ENCODE assay signal across 9 mouse cellular contexts in the genomic region with DNA sequence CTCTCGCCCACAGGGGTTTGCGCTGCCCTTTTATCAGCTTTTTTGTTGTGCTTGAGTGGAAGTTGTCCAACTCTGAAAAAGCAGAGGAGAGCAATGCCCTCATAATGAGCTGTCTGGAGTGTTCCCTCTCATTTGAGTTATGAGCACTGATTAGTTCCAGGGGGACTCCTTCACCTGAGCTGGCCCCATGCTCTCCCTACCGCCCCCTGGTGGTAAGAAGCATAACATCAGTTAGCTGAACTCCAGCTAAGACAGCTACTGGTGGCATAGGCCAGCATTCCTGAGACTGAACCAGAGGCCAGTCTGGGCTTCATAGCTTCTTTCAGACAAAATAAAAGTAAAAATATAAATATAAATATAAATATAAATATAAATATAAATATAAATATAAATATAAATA.
DNase-seq lines count a peak whose midpoint lies in the region; ATAC-seq and TF ChIP-seq lines count a peak whose summit lies in the region.
"Had no signal": no experiment of that assay in that cellular context is flagged by ENCODE, and none has a peak within 500 bp of the region (broad histone marks: within the 10 kb centered on the region; RNA-seq: fewer than 3 reads in every experiment).

No protein-coding gene starts in this region.

- no peak for TF ChIP-seq EP300 in stomach, postnatal 0 days (optimal IDR thresholded peaks at IDR 0.05)

- H3K36me3 ChIP-seq in hindbrain, embryonic 11.5 days (ENCODE audit: control insufficient read depth, insufficient read depth, low read length) = no peaks in the 10 kb centered on the region
- H3K36me3 ChIP-seq in hindbrain, embryonic 14.5 days (replicated peaks; ENCODE audit: control insufficient read depth, insufficient read depth) = no peaks in the 10 kb centered on the region
- H3K36me3 ChIP-seq in stomach, postnatal 0 days (ENCODE audit: control insufficient read depth, insufficient read depth, low read length) = no peaks in the 10 kb centered on the region
- H3K36me3 ChIP-seq: embryonic facial prominence, embryonic 12.5 days had no signal

- H3K4me2 ChIP-seq in hindbrain, embryonic 11.5 days (replicated peaks; ENCODE audit: low read depth, low read length) = no peak overlapping the region
- H3K4me2 ChIP-seq in hindbrain, embryonic 14.5 days (replicated peaks) = no peak overlapping the region
- H3K4me2 ChIP-seq in stomach, postnatal 0 days (replicated peaks; ENCODE audit: low read depth) = no peak overlapping the region
- H3K4me2 ChIP-seq: embryonic facial prominence, embryonic 12.5 days had no signal

- H3K9ac ChIP-seq in hindbrain, embryonic 11.5 days (ENCODE audit: low read depth, low read length) = no peak overlapping the region
- no peak overlapping the region for H3K9ac ChIP-seq in hindbrain, embryonic 14.5 days
- H3K9ac ChIP-seq in stomach, postnatal 0 days (ENCODE audit: low read length) = no peak overlapping the region
- H3K9ac ChIP-seq: embryonic facial prominence, embryonic 12.5 days had no signal

- intact Hi-C loops in left cerebral cortex, postnatal 4 days (cut with DNase I) = no loop called here

- no peaks in the 10 kb centered on the region for H3K9me3 ChIP-seq in hindbrain, embryonic 11.5 days (ENCODE audit: control insufficient read depth, low read length)
- no peaks in the 10 kb centered on the region for H3K9me3 ChIP-seq in hindbrain, embryonic 14.5 days (ENCODE audit: control insufficient read depth, low read length)
- H3K9me3 ChIP-seq in stomach, postnatal 0 days (ENCODE audit: control insufficient read depth, low read length) = no peaks in the 10 kb centered on the region
- H3K9me3 ChIP-seq: embryonic facial prominence, embryonic 12.5 days had no signal

- peak; percentile 74 for TF ChIP-seq CTCF in stomach, postnatal 0 days (IDR thresholded peaks at IDR 0.05; ENCODE audit: low read depth)

- H3K27me3 ChIP-seq in hindbrain, embryonic 11.5 days (ENCODE audit: control insufficient read depth, insufficient read depth, low read length) = no peaks in the 10 kb centered on the region
- H3K27me3 ChIP-seq in hindbrain, embryonic 14.5 days (ENCODE audit: control insufficient read depth, insufficient read depth, low read length) = no peaks in the 10 kb centered on the region
- no peaks in the 10 kb centered on the region for H3K27me3 ChIP-seq in stomach, postnatal 0 days (ENCODE audit: control insufficient read depth, insufficient read depth, low read length)
- H3K27me3 ChIP-seq: embryonic facial prominence, embryonic 12.5 days had no signal

- ATAC-seq in hindbrain, embryonic 11.5 days (ENCODE audit: low FRiP score) = no peak
- no peak for ATAC-seq in hindbrain, embryonic 14.5 days (ENCODE audit: low FRiP score)
- no peak for ATAC-seq in stomach, postnatal 0 days (ENCODE audit: low FRiP score, low TSS enrichment)

- no peaks in the 10 kb centered on the region for H3K4me1 ChIP-seq in hindbrain, embryonic 11.5 days (replicated peaks; ENCODE audit: control insufficient read depth, insufficient read depth, low read length)
- peaks cover 8% of the 10 kb centered on the region for H3K4me1 ChIP-seq in hindbrain, embryonic 14.5 days (replicated peaks; ENCODE audit: control insufficient read depth, insufficient read depth, low read length)
- H3K4me1 ChIP-seq in stomach, postnatal 0 days (replicated peaks; ENCODE audit: control insufficient read depth, insufficient read depth) = no peaks in the 10 kb centered on the region

- H3K4me3 ChIP-seq in hindbrain, embryonic 11.5 days (ENCODE audit: low read depth, low read length) = no peak overlapping the region
- H3K4me3 ChIP-seq in hindbrain, embryonic 14.5 days (replicated peaks; ENCODE audit: low read length) = no peak overlapping the region
- no peak overlapping the region for H3K4me3 ChIP-seq in stomach, postnatal 0 days (ENCODE audit: low read depth, low read length)
- H3K4me3 ChIP-seq: embryonic facial prominence, embryonic 12.5 days had no signal

- H3K27ac ChIP-seq in hindbrain, embryonic 11.5 days (ENCODE audit: low read depth, low read length) = no peak overlapping the region
- no peak overlapping the region for H3K27ac ChIP-seq in hindbrain, embryonic 14.5 days
- no peak overlapping the region for H3K27ac ChIP-seq in stomach, postnatal 0 days (replicated peaks)
- H3K27ac ChIP-seq: embryonic facial prominence, embryonic 12.5 days had no signal

- peak; percentile 48 for DNase-seq in hindbrain, embryonic 11.5 days (ENCODE audit: low spot score)
- no peak for DNase-seq in hindbrain, embryonic 14.5 days (ENCODE audit: low spot score)
- peak; percentile 28 for DNase-seq in 416B (ENCODE audit: low read depth)
- peak; percentile 2 for DNase-seq in Muller cell, postnatal 12 days (ENCODE audit: inconsistent ontology term)
- DNase-seq in cerebellum, postnatal 14 days = peak; percentile 59 to 63
- peak; percentile 34 for DNase-seq in left cerebral cortex, postnatal 4 days
- DNase-seq in stomach, postnatal 0 days (ENCODE audit: low spot score) = peak; percentile 24
- no peak for DNase-seq in spleen, postnatal 36 days (ENCODE audit: low spot score in 2 of 2)

- WGBS in hindbrain, embryonic 11.5 days = 70% methylated on average over 3 of the region's 3 CpGs
- WGBS in hindbrain, embryonic 14.5 days = 67% methylated on average over 3 of the region's 3 CpGs
- 65% methylated on average over 3 of the region's 3 CpGs for WGBS in stomach, postnatal 0 days

Comparison
In these comparisons a context has a peak if more than half of its experiments do, and no peak if none do; other contexts are left out.
1. DNase-seq: peak in hindbrain, embryonic 11.5 days (single experiment), 416B (single experiment), Muller cell, postnatal 12 days (single experiment), cerebellum, postnatal 14 days (2 of 2), left cerebral cortex, postnatal 4 days (single experiment) and stomach, postnatal 0 days (single experiment); none in hindbrain, embryonic 14.5 days (single experiment) and spleen, postnatal 36 days (0 of 2).